ENCODE assay signal across 11 mouse cellular contexts in the genomic region with DNA sequence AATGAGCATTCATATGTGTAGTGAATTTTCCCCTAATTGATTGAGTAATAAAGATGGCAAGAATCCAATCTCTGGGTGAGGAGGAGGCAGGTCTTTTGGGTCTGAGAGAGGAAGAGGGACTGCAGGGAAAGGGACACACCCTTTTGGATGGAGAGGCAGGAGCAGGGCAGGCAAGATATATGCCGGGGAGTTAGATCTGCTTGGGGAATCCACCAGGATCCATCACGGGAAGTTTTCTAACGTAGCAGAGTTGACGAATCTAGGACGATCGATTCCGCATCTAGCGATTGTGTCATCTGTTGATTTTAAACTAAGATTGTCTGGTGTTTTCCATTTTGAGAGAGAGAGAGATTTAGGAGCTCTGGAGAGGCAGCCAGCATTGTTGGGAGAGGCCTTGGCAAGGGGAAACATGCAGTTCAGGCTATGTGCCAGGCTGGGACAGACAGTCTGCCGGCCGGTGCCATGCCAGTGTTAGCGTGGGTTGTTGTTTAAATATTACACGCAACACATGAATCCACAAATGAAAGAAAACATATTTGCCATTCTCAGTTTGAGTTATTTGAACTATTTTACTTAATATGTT.
A peak's percentile ranks its signal among the peaks of the same experiment; 100 is the strongest.
DNase-seq lines count a peak whose midpoint lies in the region; ATAC-seq and TF ChIP-seq lines count a peak whose summit lies in the region.
"Had no signal": no experiment of that assay in that cellular context is flagged by ENCODE, and none has a peak within 500 bp of the region (broad histone marks: within the 10 kb centered on the region; RNA-seq: fewer than 3 reads in every experiment).

No protein-coding gene starts in this region.

- H3K4me3 ChIP-seq in midbrain, embryonic 11.5 days (ENCODE audit: low read depth, low read length): no peak overlapping the region
- no peak overlapping the region for H3K4me3 ChIP-seq in midbrain, embryonic 10.5 days
- H3K4me3 ChIP-seq in cerebellum, adult 2 months (replicated peaks; ENCODE audit: insufficient read depth, low read depth, low read length): no peak overlapping the region
- H3K4me3 ChIP-seq: limb, embryonic 12.5 days had no signal

- H3K9ac ChIP-seq in midbrain, embryonic 11.5 days (ENCODE audit: low read length): no peak overlapping the region
- H3K9ac ChIP-seq: limb, embryonic 12.5 days had no signal

- no peak for TF ChIP-seq POLR2A in cerebellum, adult 2 months (IDR thresholded peaks at IDR 0.05; ENCODE audit: borderline replicate concordance, insufficient read depth, low read length)

- no peaks in the 10 kb centered on the region for H3K36me3 ChIP-seq in midbrain, embryonic 11.5 days (ENCODE audit: control insufficient read depth, insufficient read depth, low read length)
- no peaks in the 10 kb centered on the region for H3K36me3 ChIP-seq in midbrain, embryonic 10.5 days
- H3K36me3 ChIP-seq: limb, embryonic 12.5 days had no signal

- H3K9me3 ChIP-seq in midbrain, embryonic 11.5 days (ENCODE audit: control insufficient read depth, low read length): no peaks in the 10 kb centered on the region
- no peaks in the 10 kb centered on the region for H3K9me3 ChIP-seq in midbrain, embryonic 10.5 days (replicated peaks)
- H3K9me3 ChIP-seq: limb, embryonic 12.5 days had no signal

- H3K4me2 ChIP-seq in midbrain, embryonic 11.5 days: no peak overlapping the region
- H3K4me2 ChIP-seq: limb, embryonic 12.5 days had no signal

- no peak for ATAC-seq in midbrain, embryonic 11.5 days (ENCODE audit: low FRiP score)
- ATAC-seq: lung, postnatal 0 days had no signal

- no peak for TF ChIP-seq CTCF in cerebellum, adult 2 months (IDR thresholded peaks at IDR 0.05; ENCODE audit: borderline replicate concordance, insufficient read depth, low read depth, low read length)

- WGBS in midbrain, embryonic 11.5 days: 96% methylated on average over 12 of the region's 12 CpGs
- WGBS in midbrain, embryonic 10.5 days: 96% methylated on average over 12 of the region's 12 CpGs
- 8% methylated on average over 12 of the region's 12 CpGs for WGBS in cerebellum, adult 2 months

- no peaks in the 10 kb centered on the region for H3K27me3 ChIP-seq in midbrain, embryonic 11.5 days (ENCODE audit: control insufficient read depth, insufficient read depth, low read length)
- no peaks in the 10 kb centered on the region for H3K27me3 ChIP-seq in midbrain, embryonic 10.5 days (ENCODE audit: low read depth, poor library complexity, severe bottlenecking)
- no peaks in the 10 kb centered on the region for H3K27me3 ChIP-seq in cerebellum, adult 2 months (ENCODE audit: control insufficient read depth, insufficient read depth, low read length)
- H3K27me3 ChIP-seq: limb, embryonic 12.5 days had no signal

- DNase-seq in heart, adult 11 months: peak; percentile 84
- DNase-seq in heart, adult 8-10 months (ENCODE audit: low spot score): no peak
- DNase-seq in midbrain, embryonic 11.5 days (ENCODE audit: low spot score, missing footprints): peak; percentile 57
- DNase-seq in midbrain, embryonic 10.5 days (ENCODE audit: low spot score): no peak
- peak; percentile 63 to 75 for DNase-seq in cerebellum, adult 2 months
- peak; percentile 45 for DNase-seq in layer of hippocampus, adult 9-11 months
- DNase-seq in ovary, adult 18-20 months (ENCODE audit: low spot score): no peak
- DNase-seq: kidney, postnatal 36 days; thymus, postnatal 14 days had no signal

- no peak overlapping the region for H3K27ac ChIP-seq in midbrain, embryonic 11.5 days (ENCODE audit: low read depth, low read length)
- H3K27ac ChIP-seq in midbrain, embryonic 10.5 days (replicated peaks): no peak overlapping the region
- H3K27ac ChIP-seq in cerebellum, adult 2 months (ENCODE audit: insufficient read depth, low read length): no peak overlapping the region
- H3K27ac ChIP-seq: limb, embryonic 12.5 days had no signal

- no peaks in the 10 kb centered on the region for H3K4me1 ChIP-seq in midbrain, embryonic 11.5 days (ENCODE audit: control insufficient read depth, insufficient read depth, low read length)
- H3K4me1 ChIP-seq in midbrain, embryonic 10.5 days: no peaks in the 10 kb centered on the region
- H3K4me1 ChIP-seq in cerebellum, adult 2 months (ENCODE audit: control insufficient read depth, insufficient read depth, low read length): peaks cover 5% of the 10 kb centered on the region; the same call in 1 of the 2 replicates

Comparison
In these comparisons a context has a peak if more than half of its experiments do, and no peak if none do; other contexts are left out.
1. DNase-seq: peak in heart, adult 11 months (single experiment), midbrain, embryonic 11.5 days (single experiment), cerebellum, adult 2 months (2 of 2) and layer of hippocampus, adult 9-11 months (single experiment); none in heart, adult 8-10 months (single experiment), midbrain, embryonic 10.5 days (single experiment) and ovary, adult 18-20 months (single experiment).